Mouse (Mus musculus): ENCODE measurements around the gene Wwc1. TPM values are rescaled to one million over a fixed set of nuclear protein-coding genes. Genes with fewer than 3 reads are reported as not detected.
A peak's percentile ranks its signal among the peaks of the same experiment; 100 is the strongest.

Wwc1 gene
- polyA plus RNA-seq, 1 experiment from 2014 or later = 15.2 TPM

GRCm38 (mm10) chr11:35968291-35968690 lies 12.0 kb downstream of the Wwc1 start:
- WGBS = 94% methylated on average over 10 of the region's 10 CpGs

GRCm38 (mm10) chr11:35963981-35964549 lies 16.3 kb downstream of the Wwc1 start:
- no peak for ATAC-seq (ENCODE audit: low FRiP score)
- H3K4me3 ChIP-seq = no peak overlapping the region
- no peak overlapping the region for H3K4me2 ChIP-seq (replicated peaks)
- H3K9ac ChIP-seq = no peak overlapping the region
- H3K9me3 ChIP-seq (replicated peaks) = no peaks in the 10 kb centered on the region
- H3K27ac ChIP-seq = no peak overlapping the region
- H3K27me3 ChIP-seq = no peaks in the 10 kb centered on the region
- 83% methylated on average over 9 of the region's 9 CpGs for WGBS
- H3K36me3 ChIP-seq = no peaks in the 10 kb centered on the region
- H3K4me1 ChIP-seq = peaks cover 22% of the 10 kb centered on the region

More at GRCm38 (mm10) chr11:35968291-35968690, 12.0 kb downstream of the Wwc1 start:
- Histone ChIP-seq H3K27ac (no peak overlapping the region), H3K9ac (no peak overlapping the region), H3K4me3 (no peak overlapping the region), H3K36me3 (no peaks in the 10 kb centered on the region), H3K4me2 (replicated peaks) (no peak overlapping the region), H3K9me3 (replicated peaks) (no peaks in the 10 kb centered on the region), H3K27me3 (no peaks in the 10 kb centered on the region), H3K4me1 (peaks cover 25% of the 10 kb centered on the region)
- ATAC-seq (ENCODE audit: low FRiP score) = no peak

GRCm38 (mm10) chr11:35963554-35963953 lies 16.8 kb downstream of the Wwc1 start:
- no peaks in the 10 kb centered on the region for H3K36me3 ChIP-seq
- no peak overlapping the region for H3K4me2 ChIP-seq (replicated peaks)
- WGBS = 52% methylated on average over 2 of the region's 2 CpGs
- H3K4me3 ChIP-seq = no peak overlapping the region
- peaks cover 22% of the 10 kb centered on the region for H3K4me1 ChIP-seq
- H3K9me3 ChIP-seq (replicated peaks) = no peaks in the 10 kb centered on the region
- no peak for ATAC-seq (ENCODE audit: low FRiP score)
- no peaks in the 10 kb centered on the region for H3K27me3 ChIP-seq
- H3K27ac ChIP-seq = no peak overlapping the region
- no peak overlapping the region for H3K9ac ChIP-seq

GRCm38 (mm10) chr11:35962431-35962830 lies 17.9 kb downstream of the Wwc1 start:
- H3K4me1 ChIP-seq = peaks cover 22% of the 10 kb centered on the region
- no peak overlapping the region for H3K9ac ChIP-seq
- no peak for ATAC-seq (ENCODE audit: low FRiP score)
- no peaks in the 10 kb centered on the region for H3K27me3 ChIP-seq
- no peaks in the 10 kb centered on the region for H3K9me3 ChIP-seq (replicated peaks)
- H3K4me2 ChIP-seq (replicated peaks) = no peak overlapping the region
- H3K4me3 ChIP-seq = no peak overlapping the region
- H3K36me3 ChIP-seq = no peaks in the 10 kb centered on the region
- no peak overlapping the region for H3K27ac ChIP-seq
- WGBS = 93% methylated on average over 2 of the region's 2 CpGs

GRCm38 (mm10) chr11:35959270-35959669 lies 21.1 kb downstream of the Wwc1 start:
- Histone ChIP-seq H3K9ac (no peak overlapping the region), H3K27me3 (no peaks in the 10 kb centered on the region), H3K4me2 (replicated peaks) (no peak overlapping the region), H3K4me1 (peaks cover 24% of the 10 kb centered on the region), H3K4me3 (no peak overlapping the region), H3K9me3 (replicated peaks) (no peaks in the 10 kb centered on the region), H3K27ac (no peak overlapping the region), H3K36me3 (no peaks in the 10 kb centered on the region)
- 94% methylated on average over 3 of the region's 3 CpGs for whole genome bisulfite sequencing
- ATAC-seq (ENCODE audit: low FRiP score) = no peak

GRCm38 (mm10) chr11:35955572-35955971 lies 24.8 kb downstream of the Wwc1 start:
- H3K27me3 ChIP-seq = no peaks in the 10 kb centered on the region
- H3K4me2 ChIP-seq (replicated peaks) = no peak overlapping the region
- WGBS = 65% methylated on average over 3 of the region's 3 CpGs
- no peaks in the 10 kb centered on the region for H3K36me3 ChIP-seq
- H3K9me3 ChIP-seq (replicated peaks) = no peaks in the 10 kb centered on the region
- no peak overlapping the region for H3K9ac ChIP-seq
- ATAC-seq (ENCODE audit: low FRiP score) = no peak
- no peak overlapping the region for H3K4me3 ChIP-seq
- H3K4me1 ChIP-seq = peaks cover 8% of the 10 kb centered on the region
- H3K27ac ChIP-seq = no peak overlapping the region

GRCm38 (mm10) chr11:35953179-35953578 lies 27.1 kb downstream of the Wwc1 start:
- Histone ChIP-seq H3K36me3 (no peaks in the 10 kb centered on the region), H3K4me1 (peaks cover 12% of the 10 kb centered on the region), H3K9ac (no peak overlapping the region), H3K4me3 (no peak overlapping the region), H3K4me2 (replicated peaks) (no peak overlapping the region), H3K9me3 (replicated peaks) (no peaks in the 10 kb centered on the region), H3K27me3 (no peaks in the 10 kb centered on the region), H3K27ac (no peak overlapping the region)
- no peak for ATAC-seq (ENCODE audit: low FRiP score)
- WGBS = 93% methylated on average over 4 of the region's 4 CpGs

- no peak overlapping the region for H3K4me3 ChIP-seq
- no peaks in the 10 kb centered on the region for H3K36me3 ChIP-seq
- no peak for ATAC-seq (ENCODE audit: low FRiP score)
- WGBS = 61% methylated on average over 4 of the region's 4 CpGs
- no peak overlapping the region for H3K9ac ChIP-seq
- H3K27ac ChIP-seq = no peak overlapping the region
- no peak overlapping the region for H3K4me2 ChIP-seq (replicated peaks)
- peaks cover 11% of the 10 kb centered on the region for H3K4me1 ChIP-seq
- H3K27me3 ChIP-seq = no peaks in the 10 kb centered on the region
- no peaks in the 10 kb centered on the region for H3K9me3 ChIP-seq (replicated peaks)
Measured at GRCm38 (mm10) chr11:35951727-35952065, 28.6 kb downstream of the Wwc1 start.

- Histone ChIP-seq H3K4me3 (no peak overlapping the region), H3K9ac (no peak overlapping the region), H3K4me2 (replicated peaks) (no peak overlapping the region), H3K27ac (no peak overlapping the region), H3K4me1 (peaks cover 11% of the 10 kb centered on the region), H3K36me3 (no peaks in the 10 kb centered on the region), H3K9me3 (replicated peaks) (no peaks in the 10 kb centered on the region), H3K27me3 (no peaks in the 10 kb centered on the region)
- ATAC-seq (ENCODE audit: low FRiP score) = no peak
- WGBS = 66% methylated on average over 15 of the region's 15 CpGs
Measured at GRCm38 (mm10) chr11:35951058-35951726, 29.1 kb downstream of the Wwc1 start.

- Histone ChIP-seq H3K4me2 (replicated peaks) (no peak overlapping the region), H3K36me3 (no peaks in the 10 kb centered on the region), H3K4me1 (peaks cover 11% of the 10 kb centered on the region), H3K4me3 (no peak overlapping the region), H3K27me3 (no peaks in the 10 kb centered on the region), H3K9ac (no peak overlapping the region), H3K27ac (no peak overlapping the region), H3K9me3 (replicated peaks) (no peaks in the 10 kb centered on the region)
- 82% methylated on average over 7 of the region's 7 CpGs for WGBS
- no peak for ATAC-seq (ENCODE audit: low FRiP score)
Measured at GRCm38 (mm10) chr11:35950466-35950865, 29.9 kb downstream of the Wwc1 start.

GRCm38 (mm10) chr11:35950011-35950410 lies 30.3 kb downstream of the Wwc1 start:
- Histone ChIP-seq H3K27ac (no peak overlapping the region), H3K36me3 (no peaks in the 10 kb centered on the region), H3K27me3 (no peaks in the 10 kb centered on the region), H3K9ac (no peak overlapping the region), H3K4me2 (replicated peaks) (no peak overlapping the region), H3K4me1 (peaks cover 11% of the 10 kb centered on the region), H3K9me3 (replicated peaks) (no peaks in the 10 kb centered on the region), H3K4me3 (no peak overlapping the region)
- WGBS = 92% methylated on average over 3 of the region's 3 CpGs
- no peak for ATAC-seq (ENCODE audit: low FRiP score)

GRCm38 (mm10) chr11:35948457-35948881 lies 31.9 kb downstream of the Wwc1 start:
- H3K9me3 ChIP-seq (replicated peaks) = no peaks in the 10 kb centered on the region
- 24% methylated on average over 6 of the region's 6 CpGs for WGBS
- no peak overlapping the region for H3K4me2 ChIP-seq (replicated peaks)
- H3K27ac ChIP-seq = peak overlapping the region; percentile 44; the same call in 1 of the 2 replicates
- H3K4me1 ChIP-seq = peaks cover 11% of the 10 kb centered on the region
- ATAC-seq (ENCODE audit: low FRiP score) = peak; percentile 57
- no peaks in the 10 kb centered on the region for H3K36me3 ChIP-seq
- no peaks in the 10 kb centered on the region for H3K27me3 ChIP-seq
- no peak overlapping the region for H3K9ac ChIP-seq
- H3K4me3 ChIP-seq = no peak overlapping the region

GRCm38 (mm10) chr11:35947944-35948343 lies 32.4 kb downstream of the Wwc1 start:
- Histone ChIP-seq H3K4me1 (peaks cover 11% of the 10 kb centered on the region), H3K27me3 (no peaks in the 10 kb centered on the region), H3K4me3 (no peak overlapping the region), H3K4me2 (replicated peaks) (no peak overlapping the region), H3K36me3 (no peaks in the 10 kb centered on the region), H3K9me3 (replicated peaks) (no peaks in the 10 kb centered on the region), H3K9ac (no peak overlapping the region), H3K27ac (no peak overlapping the region; the same call in 1 of the 2 replicates)
- 84% methylated on average over 9 of the region's 9 CpGs for WGBS
- ATAC-seq (ENCODE audit: low FRiP score) = no peak
